Mouse (Mus musculus) lung, embryonic 15.5 days (tissue): ENCODE data around the gene Keap1. TPM values are rescaled to one million over a fixed set of nuclear protein-coding genes. Genes with fewer than 3 reads are reported as not detected.
A peak's percentile ranks its signal among the peaks of the same experiment; 100 is the strongest.

Source experiments
- ATAC-seq: fragments of 200-750 bp; cut with Nextera tagmentation; 2 replicates; pipeline ENCODE4 v1.8.0; 2017; ENCODE audit warnings: moderate number of reproducible peaks, borderline replicate concordance; ENCODE audit not compliant: low FRiP score, low TSS enrichment; ENCODE audit errors: extremely low read depth
- H3K27ac ChIP-seq: fragments of 300-500 bp; sonication (generic); 2 replicates; pipeline ENCODE4 v1.5.1; 2015; ENCODE audit warnings: moderate library complexity, mild to moderate bottlenecking, inconsistent platforms
- H3K27me3 ChIP-seq: fragments of 300-500 bp; sonication (generic); 2 replicates; pipeline ENCODE4 v1.6.1; 2015; ENCODE audit warnings: inconsistent platforms
- H3K36me3 ChIP-seq: fragments of 300-500 bp; sonication (generic); 2 replicates; pipeline ENCODE4 v1.6.1; 2015; ENCODE audit warnings: inconsistent platforms
- H3K4me1 ChIP-seq: fragments of 300-500 bp; sonication (generic); 2 replicates; pipeline ENCODE4 v1.6.1; 2015; ENCODE audit warnings: inconsistent platforms
- H3K4me2 ChIP-seq: fragments of 300-500 bp; sonication (generic); 2 replicates; pipeline ENCODE4 v1.6.1; 2015; ENCODE audit warnings: inconsistent platforms, mild to moderate bottlenecking, moderate library complexity
- H3K4me3 ChIP-seq: fragments of 300-500 bp; sonication (generic); 2 replicates; pipeline ENCODE4 v1.5.1; 2015; ENCODE audit warnings: mild to moderate bottlenecking, inconsistent platforms
- H3K9ac ChIP-seq: fragments of 300-500 bp; sonication (generic); 2 replicates; pipeline ENCODE4 v1.6.1; 2015; ENCODE audit warnings: inconsistent platforms
- H3K9me3 ChIP-seq: fragments of 300-500 bp; sonication (generic); 2 replicates; pipeline ENCODE4 v1.6.1; 2016; ENCODE audit warnings: inconsistent platforms
- WGBS: fragments of 180-500 bp; shearing (Covaris S2); methylation state at CpG from one replicate; pipeline ENCODE4 v1.1.7; 2015; 5-methylcytosine and 5-hydroxymethylcytosine counted together
- polyA plus RNA-seq: library from polyadenylated mRNA; unstranded; fragments of >200 nt; fragmentation: Nextera tagmentation; extraction: Ambion mirVana; gene quantifications from 2 replicates; pipeline ENCODE4 v1.2.1, GENCODE M21; 2015

Gene Keap1
- polyA plus RNA-seq, 1 experiment from 2014 or later, result 68.3 TPM

- ATAC-seq, result no peak
- H3K4me3 ChIP-seq, result no peak overlapping the region
- H3K4me1 ChIP-seq, result peaks cover 26% of the 10 kb centered on the region
- no peak overlapping the region for H3K9ac ChIP-seq
- 27% methylated on average over 2 of the region's 2 CpGs for WGBS
- no peaks in the 10 kb centered on the region; the same call in 1 of the 2 replicates for H3K27me3 ChIP-seq
- H3K9me3 ChIP-seq, result no peaks in the 10 kb centered on the region
- H3K4me2 ChIP-seq, result no peak overlapping the region; the same call in 1 of the 2 replicates
- no peak overlapping the region for H3K27ac ChIP-seq
- H3K36me3 ChIP-seq, result no peaks in the 10 kb centered on the region
Measured at GRCm38 (mm10) chr9:21184733-21185132, 54.4 kb downstream of the Keap1 start.

DNA sequence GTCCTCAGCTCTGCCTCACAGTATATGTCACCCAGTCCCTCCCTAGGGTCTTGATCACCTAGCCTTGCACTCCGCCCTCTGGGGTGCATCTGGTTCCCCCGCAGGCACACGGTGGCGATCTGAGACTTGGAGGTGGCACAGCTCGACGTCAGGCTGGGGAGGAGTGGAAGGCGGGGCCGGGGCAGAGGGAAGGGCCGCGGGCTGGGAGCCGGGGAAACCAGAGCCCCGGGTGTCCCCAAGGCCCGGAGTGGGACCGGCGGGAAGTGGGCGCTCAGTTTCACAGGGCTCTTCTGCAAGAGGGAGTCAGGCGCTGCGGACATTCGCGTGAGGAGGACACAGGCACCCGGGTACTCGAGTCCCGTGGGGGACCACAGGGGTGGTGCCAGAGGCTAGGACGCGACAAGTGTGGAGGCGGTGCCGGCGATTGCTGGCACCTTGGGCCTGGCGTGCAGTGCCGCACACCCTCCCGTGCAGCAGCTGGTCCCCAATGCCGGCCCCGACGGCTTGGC is 55.2 kb downstream of the Keap1 start:
- Histone ChIP-seq H3K27ac (no peak overlapping the region), H3K4me1 (peaks cover 26% of the 10 kb centered on the region), H3K4me2 (peak overlapping the region; percentile 69), H3K9ac (peak overlapping the region; percentile 41), H3K4me3 (peak overlapping the region; percentile 46), H3K9me3 (no peaks in the 10 kb centered on the region), H3K27me3 (no peaks in the 10 kb centered on the region; the same call in 1 of the 2 replicates), H3K36me3 (no peaks in the 10 kb centered on the region)
- 9% methylated on average over 34 of the region's 34 CpGs for WGBS
- peak; percentile 43; the same call in 1 of the 2 replicates for ATAC-seq

GRCm38 (mm10) chr9:21183421-21183820 is 55.7 kb downstream of the Keap1 start:
- Histone ChIP-seq H3K27ac (no peak overlapping the region), H3K36me3 (no peaks in the 10 kb centered on the region), H3K4me2 (peak overlapping the region; percentile 69; the same call in 1 of the 2 replicates), H3K4me3 (no peak overlapping the region), H3K9ac (no peak overlapping the region), H3K4me1 (peaks cover 26% of the 10 kb centered on the region), H3K9me3 (no peaks in the 10 kb centered on the region), H3K27me3 (no peaks in the 10 kb centered on the region; the same call in 1 of the 2 replicates)
- ATAC-seq, result no peak
- WGBS, result 77% methylated on average over 6 of the region's 6 CpGs

GRCm38 (mm10) chr9:21181421-21182220 is 57.5 kb downstream of the Keap1 start:
- H3K4me2 ChIP-seq, result peak overlapping the region; percentile 76
- H3K36me3 ChIP-seq, result no peaks in the 10 kb centered on the region
- H3K4me3 ChIP-seq, result peak overlapping the region; percentile 48
- WGBS, result 6% methylated on average over 48 of the region's 48 CpGs
- H3K9ac ChIP-seq, result peak overlapping the region; percentile 44
- H3K27ac ChIP-seq, result no peak overlapping the region
- peak; percentile 55; the same call in 1 of the 2 replicates for ATAC-seq
- H3K4me1 ChIP-seq, result peaks cover 26% of the 10 kb centered on the region
- no peaks in the 10 kb centered on the region; the same call in 1 of the 2 replicates for H3K27me3 ChIP-seq
- H3K9me3 ChIP-seq, result no peaks in the 10 kb centered on the region

DNA sequence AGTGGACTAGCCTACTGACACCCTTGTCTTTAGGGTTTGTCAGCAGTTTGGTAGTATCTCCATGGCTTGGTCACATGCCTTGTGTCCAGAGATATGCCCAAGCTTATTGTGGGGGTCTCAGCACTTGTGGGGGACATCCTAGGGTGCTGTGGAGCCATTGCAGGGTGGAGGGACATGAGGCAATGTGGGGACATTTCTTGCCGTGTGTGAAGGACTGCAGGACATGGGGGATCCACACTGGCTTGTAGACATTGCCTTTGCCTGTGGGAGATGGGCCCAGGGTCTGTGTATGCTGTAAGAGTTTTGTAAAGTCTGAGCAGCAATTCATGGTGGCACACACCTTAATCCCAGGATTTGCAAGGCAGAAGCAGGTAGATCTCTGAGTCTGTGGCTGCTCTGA is 58.3 kb downstream of the Keap1 start:
- H3K4me2 ChIP-seq, result no peak overlapping the region
- H3K4me1 ChIP-seq, result peaks cover 26% of the 10 kb centered on the region
- 60% methylated on average over 1 of the region's 1 CpGs for WGBS
- H3K9me3 ChIP-seq, result no peaks in the 10 kb centered on the region
- H3K9ac ChIP-seq, result no peak overlapping the region
- no peaks in the 10 kb centered on the region; the same call in 1 of the 2 replicates for H3K27me3 ChIP-seq
- no peak overlapping the region for H3K27ac ChIP-seq
- H3K36me3 ChIP-seq, result no peaks in the 10 kb centered on the region
- H3K4me3 ChIP-seq, result no peak overlapping the region
- no peak for ATAC-seq

- Histone ChIP-seq H3K27me3 (no peaks in the 10 kb centered on the region; the same call in 1 of the 2 replicates), H3K9ac (no peak overlapping the region), H3K27ac (no peak overlapping the region), H3K4me2 (no peak overlapping the region), H3K9me3 (no peaks in the 10 kb centered on the region), H3K4me1 (peaks cover 26% of the 10 kb centered on the region), H3K36me3 (no peaks in the 10 kb centered on the region), H3K4me3 (no peak overlapping the region)
- 50% methylated on average over 4 of the region's 4 CpGs for WGBS
- no peak for ATAC-seq
Measured at GRCm38 (mm10) chr9:21180402-21180801, 58.8 kb downstream of the Keap1 start.

Other genes with a start within 250 kb of the Keap1 start
- 157 and 160 TPM in 2 replicates for gene Mrpl4, start 236.6 kb downstream of the Keap1 start, polyA plus RNA-seq
- gene Icam1, start 223.4 kb downstream of the Keap1 start, polyA plus RNA-seq, result 55.1 and 57.5 TPM in 2 replicates
- 2.4 and 2.9 TPM in 2 replicates for gene Icam4, start 210.0 kb downstream of the Keap1 start, polyA plus RNA-seq
- gene Icam5, start 207.3 kb downstream of the Keap1 start, polyA plus RNA-seq, result 0.17 and 0.23 TPM in 2 replicates
- 0.76 and 2.1 TPM in 2 replicates for gene Zglp1, start 172.3 kb downstream of the Keap1 start, polyA plus RNA-seq
- gene Gm49373, start 166.3 kb downstream of the Keap1 start, polyA plus RNA-seq, result 0.29 and 0.47 TPM in 2 replicates
- 55.3 and 56.9 TPM in 2 replicates for gene Fdx1l, start 165.7 kb downstream of the Keap1 start, polyA plus RNA-seq
- 2.4 and 2.5 TPM in 2 replicates for gene Gm38431, start 147.4 kb downstream of the Keap1 start, polyA plus RNA-seq
- 62.0 and 65.4 TPM in 2 replicates for gene Raver1, start 147.4 kb downstream of the Keap1 start, polyA plus RNA-seq
- 12.7 and 15.6 TPM in 2 replicates for gene Tyk2, start 108.1 kb downstream of the Keap1 start, polyA plus RNA-seq
- gene Cdc37, start 89.4 kb downstream of the Keap1 start, polyA plus RNA-seq, result 316 and 319 TPM in 2 replicates
- 8.6 and 9.3 TPM in 2 replicates for gene Pde4a, start 73.6 kb downstream of the Keap1 start, polyA plus RNA-seq
- gene S1pr5, start 9.1 kb upstream of the Keap1 start, polyA plus RNA-seq, result 0.10 and 0.15 TPM in 2 replicates
- 38.4 and 42.8 TPM in 2 replicates for gene Atg4d, start 25.9 kb upstream of the Keap1 start, polyA plus RNA-seq
- gene Kri1, start 48.6 kb upstream of the Keap1 start, polyA plus RNA-seq, result 12.1 and 14.0 TPM in 2 replicates
- 50.9 and 52.3 TPM in 2 replicates for gene Cdkn2d, start 52.0 kb upstream of the Keap1 start, polyA plus RNA-seq
- 52.2 and 53.3 TPM in 2 replicates for gene Ap1m2, start 73.0 kb upstream of the Keap1 start, polyA plus RNA-seq
- 129 and 146 TPM in 2 replicates for gene Slc44a2, start 81.3 kb upstream of the Keap1 start, polyA plus RNA-seq
- 195 and 198 TPM in 2 replicates for gene Ilf3, start 128.5 kb upstream of the Keap1 start, polyA plus RNA-seq
- 42.4 and 43.7 TPM in 2 replicates for gene Qtrt1, start 172.5 kb upstream of the Keap1 start, polyA plus RNA-seq
- gene Dnm2, start 185.5 kb upstream of the Keap1 start, polyA plus RNA-seq, result 73.6 and 77.4 TPM in 2 replicates